Mouse (Mus musculus): ENCODE data around the gene Ppp2r5d.
A peak's percentile ranks its signal among the peaks of the same experiment; 100 is the strongest.

Ppp2r5d gene

DNA sequence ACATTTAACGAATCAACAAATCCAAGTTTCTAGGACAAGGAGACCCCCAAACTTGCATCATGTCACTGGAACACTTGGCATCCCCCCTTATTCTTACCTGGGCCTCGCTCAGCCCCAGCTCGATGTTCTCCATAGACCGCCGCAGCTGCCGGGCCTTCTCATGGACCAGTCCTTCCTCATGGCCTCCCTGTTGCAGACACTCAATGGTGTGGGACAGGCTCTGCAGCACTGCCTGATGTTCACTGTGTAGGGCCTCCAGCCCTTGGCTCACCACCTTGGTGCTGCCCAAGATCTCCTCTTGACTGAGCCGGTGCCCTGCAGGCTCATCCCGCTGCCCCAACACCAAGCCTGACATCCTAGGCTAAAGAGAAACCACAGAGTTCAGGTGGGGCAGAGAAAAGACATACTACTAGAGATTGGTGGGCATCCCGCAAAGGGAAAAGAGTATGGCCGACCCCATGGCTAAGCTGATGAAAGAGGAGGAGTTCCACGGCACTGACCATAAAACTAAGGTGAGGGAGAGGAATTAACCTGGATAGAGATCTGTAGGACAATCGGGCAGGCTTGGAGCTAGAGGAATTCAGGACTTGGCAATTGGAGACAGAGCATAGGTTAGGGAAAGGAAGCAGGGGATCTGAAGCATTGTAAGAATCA is 60.6 kb downstream of the Ppp2r5d start:
- DNase-seq, result no peak

- DNase-seq, result no peak
These were observed 62.9 kb downstream of the Ppp2r5d start for GRCm38 (mm10) chr17:46642060-46642459.

DNA sequence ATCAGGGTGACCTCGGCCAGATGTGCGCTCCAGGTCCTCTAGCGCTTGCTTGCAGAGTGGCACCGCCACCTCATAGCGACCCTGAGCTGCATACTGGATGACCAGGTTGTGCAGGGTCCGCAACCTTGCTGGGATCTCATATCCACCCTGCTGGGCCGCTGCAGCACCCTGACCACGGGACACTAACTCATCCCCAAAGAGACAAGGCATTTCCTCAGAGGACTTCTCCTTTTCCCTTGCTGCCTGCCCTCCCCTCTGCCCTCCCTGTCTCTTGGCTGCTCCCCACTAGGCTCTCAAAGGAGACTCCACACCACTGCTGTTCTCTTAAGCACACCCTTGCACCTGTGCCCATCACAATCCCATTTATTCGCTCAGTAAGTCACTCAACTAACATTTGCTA is 65.0 kb downstream of the Ppp2r5d start:
- DNase-seq, result no peak

- DNase-seq, result peak; percentile 46
These were observed 67.9 kb downstream of the Ppp2r5d start for GRCm38 (mm10) chr17:46636831-46637523.
